Mouse (Mus musculus): ENCODE measurements at regions not wholly inside any gene's neighbourhood (a gene's known extent, or its start where the extent isn't known, plus 50 kb on each side); places are given as distances from the start of the nearest gene placed in this dataset.

GRCm38 (mm10) chr6:58770654-58771218 lies 60.5 kb upstream of the Herc3 start:
- peak; percentile 97 for TF ChIP-seq CTCF (IDR thresholded peaks at IDR 0.05; ENCODE audit: low read depth)
- no peak for TF ChIP-seq EP300 (optimal IDR thresholded peaks at IDR 0.05)

Data from stomach, postnatal 0 days (tissue).